Mouse (Mus musculus): Measurements from ENCODE around the gene Ap1s1. TPM values are rescaled to one million over a fixed set of nuclear protein-coding genes. Genes with fewer than 3 reads are reported as not detected.
A peak's percentile ranks its signal among the peaks of the same experiment; 100 is the strongest.

Ap1s1 gene
- polyA plus RNA-seq, 1 experiment: 78.9 TPM

GRCm38 (mm10) chr5:137072079-137072960, 26.4 kb upstream of the Ap1s1 start, which contains the start of gene Serpine1:
Gene Serpine1, minus strand, starts transcription at chr5:137072268.
- Histone ChIP-seq H3K27ac (ENCODE audit: insufficient read depth, low read length) (peak within 1 kb of the TSS; percentile 46), H3K36me3 (ENCODE audit: control insufficient read depth, insufficient read depth, low read length, poor library complexity, severe bottlenecking) (no peaks in the 10 kb centered on the region), H3K9me3 (replicated peaks; ENCODE audit: control insufficient read depth, insufficient read depth, low read length, poor library complexity, severe bottlenecking) (no peaks in the 10 kb centered on the region), H3K9ac (ENCODE audit: low read depth, poor library complexity, severe bottlenecking) (0 out of 2 replicates have a peak within 1 kb of the TSS, but pooled peaks have one; percentile 7), H3K27me3 (ENCODE audit: control insufficient read depth, insufficient read depth, low read length, poor library complexity, severe bottlenecking) (no peaks in the 10 kb centered on the region), H3K4me3 (ENCODE audit: low read depth, low read length) (peak within 1 kb of the TSS; percentile 42), H3K4me1 (ENCODE audit: control insufficient read depth, insufficient read depth, low read length) (peaks cover 7% of the 10 kb centered on the region)
- TF ChIP-seq POLR2A (IDR thresholded peaks at IDR 0.05; ENCODE audit: insufficient read depth, low read length) (no peak), CTCF (IDR thresholded peaks at IDR 0.05; ENCODE audit: low read depth, low read length) (no peak), EP300 (IDR thresholded peaks at IDR 0.05; ENCODE audit: insufficient read depth, low read depth, low read length) (peak; percentile 72)

GRCm38 (mm10) chr5:137070881-137071605, 25.1 kb upstream of the Ap1s1 start:
- H3K9ac ChIP-seq (ENCODE audit: low read depth, poor library complexity, severe bottlenecking): no peak overlapping the region
- peaks cover 7% of the 10 kb centered on the region for H3K4me1 ChIP-seq (ENCODE audit: control insufficient read depth, insufficient read depth, low read length)
- no peaks in the 10 kb centered on the region for H3K27me3 ChIP-seq (ENCODE audit: control insufficient read depth, insufficient read depth, low read length, poor library complexity, severe bottlenecking)
- no peak overlapping the region for H3K27ac ChIP-seq (ENCODE audit: insufficient read depth, low read length)
- H3K36me3 ChIP-seq (ENCODE audit: control insufficient read depth, insufficient read depth, low read length, poor library complexity, severe bottlenecking): no peaks in the 10 kb centered on the region
- TF ChIP-seq POLR2A (IDR thresholded peaks at IDR 0.05; ENCODE audit: insufficient read depth, low read length): no peak
- no peak for TF ChIP-seq EP300 (IDR thresholded peaks at IDR 0.05; ENCODE audit: insufficient read depth, low read depth, low read length)
- TF ChIP-seq CTCF (IDR thresholded peaks at IDR 0.05; ENCODE audit: low read depth, low read length): no peak
- H3K9me3 ChIP-seq (replicated peaks; ENCODE audit: control insufficient read depth, insufficient read depth, low read length, poor library complexity, severe bottlenecking): no peaks in the 10 kb centered on the region
- H3K4me3 ChIP-seq (ENCODE audit: low read depth, low read length): no peak overlapping the region

- TF ChIP-seq CTCF (IDR thresholded peaks at IDR 0.05; ENCODE audit: low read depth, low read length): no peak
- no peak for TF ChIP-seq EP300 (IDR thresholded peaks at IDR 0.05; ENCODE audit: insufficient read depth, low read depth, low read length)
- TF ChIP-seq POLR2A (IDR thresholded peaks at IDR 0.05; ENCODE audit: insufficient read depth, low read length): no peak
- H3K36me3 ChIP-seq (ENCODE audit: control insufficient read depth, insufficient read depth, low read length, poor library complexity, severe bottlenecking): no peaks in the 10 kb centered on the region
Observed at GRCm38 (mm10) chr5:137068711-137069110, 22.8 kb upstream of the Ap1s1 start.

GRCm38 (mm10) chr5:137065923-137066322, 20.0 kb upstream of the Ap1s1 start:
- Histone ChIP-seq H3K9ac (ENCODE audit: low read depth, poor library complexity, severe bottlenecking) (no peak overlapping the region), H3K36me3 (ENCODE audit: control insufficient read depth, insufficient read depth, low read length, poor library complexity, severe bottlenecking) (no peaks in the 10 kb centered on the region), H3K27me3 (ENCODE audit: control insufficient read depth, insufficient read depth, low read length, poor library complexity, severe bottlenecking) (no peaks in the 10 kb centered on the region), H3K4me3 (ENCODE audit: low read depth, low read length) (no peak overlapping the region), H3K4me1 (ENCODE audit: control insufficient read depth, insufficient read depth, low read length) (no peaks in the 10 kb centered on the region), H3K9me3 (replicated peaks; ENCODE audit: control insufficient read depth, insufficient read depth, low read length, poor library complexity, severe bottlenecking) (no peaks in the 10 kb centered on the region), H3K27ac (ENCODE audit: insufficient read depth, low read length) (no peak overlapping the region)
- no peak for TF ChIP-seq EP300 (IDR thresholded peaks at IDR 0.05; ENCODE audit: insufficient read depth, low read depth, low read length)
- TF ChIP-seq CTCF (IDR thresholded peaks at IDR 0.05; ENCODE audit: low read depth, low read length): peak; percentile 27

More at GRCm38 (mm10) chr5:137068711-137069110, 22.8 kb upstream of the Ap1s1 start:
- no peaks in the 10 kb centered on the region for H3K9me3 ChIP-seq (replicated peaks; ENCODE audit: control insufficient read depth, insufficient read depth, low read length, poor library complexity, severe bottlenecking)
- no peak overlapping the region for H3K4me3 ChIP-seq (ENCODE audit: low read depth, low read length)
- H3K9ac ChIP-seq (ENCODE audit: low read depth, poor library complexity, severe bottlenecking): no peak overlapping the region
- no peaks in the 10 kb centered on the region for H3K27me3 ChIP-seq (ENCODE audit: control insufficient read depth, insufficient read depth, low read length, poor library complexity, severe bottlenecking)
- H3K4me1 ChIP-seq (ENCODE audit: control insufficient read depth, insufficient read depth, low read length): no peaks in the 10 kb centered on the region
- no peak overlapping the region for H3K27ac ChIP-seq (ENCODE audit: insufficient read depth, low read length)

GRCm38 (mm10) chr5:137065454-137065853, 19.5 kb upstream of the Ap1s1 start:
- Histone ChIP-seq H3K4me1 (ENCODE audit: control insufficient read depth, insufficient read depth, low read length) (no peaks in the 10 kb centered on the region), H3K36me3 (ENCODE audit: control insufficient read depth, insufficient read depth, low read length, poor library complexity, severe bottlenecking) (no peaks in the 10 kb centered on the region), H3K27me3 (ENCODE audit: control insufficient read depth, insufficient read depth, low read length, poor library complexity, severe bottlenecking) (no peaks in the 10 kb centered on the region), H3K9ac (ENCODE audit: low read depth, poor library complexity, severe bottlenecking) (no peak overlapping the region), H3K9me3 (replicated peaks; ENCODE audit: control insufficient read depth, insufficient read depth, low read length, poor library complexity, severe bottlenecking) (no peaks in the 10 kb centered on the region), H3K4me3 (ENCODE audit: low read depth, low read length) (no peak overlapping the region), H3K27ac (ENCODE audit: insufficient read depth, low read length) (no peak overlapping the region)
- TF ChIP-seq POLR2A (IDR thresholded peaks at IDR 0.05; ENCODE audit: insufficient read depth, low read length) (no peak), EP300 (IDR thresholded peaks at IDR 0.05; ENCODE audit: insufficient read depth, low read depth, low read length) (no peak), CTCF (IDR thresholded peaks at IDR 0.05; ENCODE audit: low read depth, low read length) (no peak)
